Mouse (Mus musculus): ENCODE measurements around the gene Chchd3. TPM values are rescaled to one million over a fixed set of nuclear protein-coding genes. Genes with fewer than 3 reads are reported as not detected.

Chchd3 gene
- polyA plus RNA-seq, 1 experiment from 2014 or later, result 126 TPM

- Histone ChIP-seq H3K36me3 (peaks cover under 1% of the 10 kb centered on the region; the same call in 1 of the 2 replicates), H3K9me3 (replicated peaks) (no peaks in the 10 kb centered on the region), H3K27me3 (ENCODE audit: low read depth, poor library complexity, severe bottlenecking) (no peaks in the 10 kb centered on the region), H3K4me3 (no peak overlapping the region), H3K4me1 (peaks cover 16% of the 10 kb centered on the region), H3K27ac (replicated peaks) (no peak overlapping the region)
- 98% methylated on average over 1 of the region's 1 CpGs for WGBS
- DNase-seq (ENCODE audit: low spot score), result no peak
These were observed 251.3 kb downstream of the Chchd3 start for GRCm38 (mm10) chr6:32808796-32809195.

DNA sequence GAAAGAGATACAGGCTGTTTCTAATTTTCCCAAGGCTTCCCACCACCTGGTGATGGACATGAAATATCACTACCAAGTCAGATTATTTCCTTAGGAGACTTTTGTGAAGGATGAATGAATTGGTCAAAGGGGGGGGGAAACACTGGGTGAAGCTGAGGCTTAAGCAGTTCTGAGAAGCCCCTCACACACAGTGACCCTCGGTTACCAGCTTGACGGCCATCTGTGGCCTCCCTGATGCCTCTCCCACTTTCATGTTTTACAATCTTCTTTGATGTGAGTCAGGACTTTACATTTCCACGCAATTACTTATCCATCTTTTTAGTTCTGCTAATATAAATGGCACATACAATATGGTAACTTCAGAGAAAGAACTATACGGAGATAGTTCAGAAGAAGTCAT is 252.3 kb downstream of the Chchd3 start:
- Histone ChIP-seq H3K4me1 (peaks cover 16% of the 10 kb centered on the region), H3K27me3 (ENCODE audit: low read depth, poor library complexity, severe bottlenecking) (no peaks in the 10 kb centered on the region), H3K9me3 (replicated peaks) (no peaks in the 10 kb centered on the region), H3K27ac (replicated peaks) (no peak overlapping the region), H3K4me3 (no peak overlapping the region), H3K36me3 (peaks cover 8% of the 10 kb centered on the region)
- no peak for DNase-seq (ENCODE audit: low spot score)
- WGBS, result 77% methylated on average over 4 of the region's 4 CpGs

DNA sequence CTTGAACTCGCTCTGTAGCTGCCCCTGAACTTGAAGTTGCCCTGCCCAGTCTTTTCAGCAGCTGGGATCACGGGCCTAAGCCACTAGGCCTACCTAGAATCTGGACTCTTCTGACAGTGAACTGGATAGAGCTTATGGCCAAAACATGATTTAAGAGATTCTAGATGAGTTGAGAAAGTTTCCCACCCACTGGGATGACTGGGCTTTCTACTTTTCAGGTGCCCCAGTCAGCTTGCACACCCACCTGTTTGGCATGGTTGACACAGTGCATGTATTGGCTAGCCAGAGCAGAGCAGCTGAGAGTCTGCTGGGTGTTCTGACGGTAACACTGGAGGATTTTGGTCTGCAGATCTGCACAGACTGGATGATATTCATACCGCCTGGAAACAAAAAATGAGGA is 256.4 kb downstream of the Chchd3 start:
- DNase-seq (ENCODE audit: low spot score), result no peak
- H3K4me3 ChIP-seq, result no peak overlapping the region
- H3K27ac ChIP-seq (replicated peaks), result no peak overlapping the region
- no peaks in the 10 kb centered on the region for H3K27me3 ChIP-seq (ENCODE audit: low read depth, poor library complexity, severe bottlenecking)
- H3K36me3 ChIP-seq, result peaks cover 29% of the 10 kb centered on the region
- no peaks in the 10 kb centered on the region for H3K9me3 ChIP-seq (replicated peaks)
- WGBS, result 92% methylated on average over 4 of the region's 4 CpGs
- peaks cover 16% of the 10 kb centered on the region for H3K4me1 ChIP-seq

DNA sequence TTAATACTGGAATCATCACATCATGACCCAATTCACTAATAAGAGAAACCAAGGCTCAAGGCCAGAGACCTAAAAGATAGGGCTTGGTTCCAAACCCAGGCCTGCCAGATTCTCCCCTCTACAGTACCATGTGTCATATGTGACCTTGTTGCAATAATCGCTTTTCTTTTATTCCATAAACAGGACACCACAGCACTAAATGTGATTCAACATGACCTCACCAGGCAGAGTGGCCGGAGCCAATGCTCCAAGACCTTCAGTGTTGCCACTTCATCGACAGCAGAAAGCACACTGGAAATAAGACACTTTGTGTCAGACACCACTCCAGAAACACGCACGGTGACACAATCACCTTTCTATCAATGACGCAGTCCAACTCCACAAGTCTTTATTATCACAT is 258.3 kb downstream of the Chchd3 start:
- Histone ChIP-seq H3K27me3 (ENCODE audit: low read depth, poor library complexity, severe bottlenecking) (no peaks in the 10 kb centered on the region), H3K27ac (replicated peaks) (no peak overlapping the region), H3K36me3 (peaks cover 29% of the 10 kb centered on the region), H3K4me1 (peaks cover 17% of the 10 kb centered on the region), H3K4me3 (no peak overlapping the region), H3K9me3 (replicated peaks) (no peaks in the 10 kb centered on the region)
- DNase-seq (ENCODE audit: low spot score), result no peak
- 96% methylated on average over 6 of the region's 6 CpGs for WGBS

GRCm38 (mm10) chr6:32797525-32797924 is 262.5 kb downstream of the Chchd3 start:
- Histone ChIP-seq H3K36me3 (peaks cover 32% of the 10 kb centered on the region), H3K27me3 (ENCODE audit: low read depth, poor library complexity, severe bottlenecking) (no peaks in the 10 kb centered on the region), H3K4me1 (peaks cover 7% of the 10 kb centered on the region), H3K27ac (replicated peaks) (no peak overlapping the region), H3K9me3 (replicated peaks) (no peaks in the 10 kb centered on the region), H3K4me3 (no peak overlapping the region)
- 24% methylated on average over 4 of the region's 4 CpGs for WGBS
- DNase-seq (ENCODE audit: low spot score), result no peak

- no peak overlapping the region for H3K27ac ChIP-seq (replicated peaks)
- H3K27me3 ChIP-seq (ENCODE audit: low read depth, poor library complexity, severe bottlenecking), result no peaks in the 10 kb centered on the region
- 76% methylated on average over 8 of the region's 8 CpGs for whole genome bisulfite sequencing
- peaks cover 34% of the 10 kb centered on the region for H3K36me3 ChIP-seq
- DNase-seq (ENCODE audit: low spot score), result no peak
- no peaks in the 10 kb centered on the region for H3K9me3 ChIP-seq (replicated peaks)
- H3K4me1 ChIP-seq, result peaks cover 7% of the 10 kb centered on the region
- no peak overlapping the region for H3K4me3 ChIP-seq
These were observed 264.2 kb downstream of the Chchd3 start for GRCm38 (mm10) chr6:32795653-32796500.

- Histone ChIP-seq H3K27ac (replicated peaks) (no peak overlapping the region), H3K4me1 (peaks cover 7% of the 10 kb centered on the region), H3K4me3 (no peak overlapping the region), H3K36me3 (peaks cover 31% of the 10 kb centered on the region), H3K9me3 (replicated peaks) (no peaks in the 10 kb centered on the region), H3K27me3 (ENCODE audit: low read depth, poor library complexity, severe bottlenecking) (no peaks in the 10 kb centered on the region)
- no peak for DNase-seq (ENCODE audit: low spot score)
- WGBS, result 90% methylated on average over 1 of the region's 1 CpGs
These were observed 266.5 kb downstream of the Chchd3 start for GRCm38 (mm10) chr6:32793575-32793974.

DNA sequence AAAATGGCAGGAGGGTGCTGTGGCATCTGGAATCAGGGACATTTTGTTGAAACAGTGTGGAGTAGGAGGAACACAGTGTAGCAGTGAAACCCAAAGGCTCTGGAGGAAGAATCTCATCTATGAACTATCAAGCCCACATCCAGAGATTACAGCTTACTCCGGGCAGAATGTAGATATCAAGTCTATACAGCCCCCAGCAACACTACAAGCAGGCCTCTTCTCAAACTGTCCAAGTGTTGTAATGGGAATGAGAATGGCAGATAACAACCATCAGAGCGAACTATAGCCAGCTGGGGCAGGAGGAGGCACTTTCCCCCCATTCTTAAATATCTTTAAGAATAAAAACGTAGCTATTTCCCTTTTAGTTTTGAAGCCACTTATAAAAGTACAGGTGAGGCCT is 266.9 kb downstream of the Chchd3 start:
- Histone ChIP-seq H3K4me1 (peaks cover 7% of the 10 kb centered on the region), H3K27ac (replicated peaks) (no peak overlapping the region), H3K36me3 (peaks cover 31% of the 10 kb centered on the region), H3K4me3 (no peak overlapping the region), H3K27me3 (ENCODE audit: low read depth, poor library complexity, severe bottlenecking) (no peaks in the 10 kb centered on the region), H3K9me3 (replicated peaks) (no peaks in the 10 kb centered on the region)
- no peak for DNase-seq (ENCODE audit: low spot score)
- WGBS, result 98% methylated on average over 3 of the region's 3 CpGs

GRCm38 (mm10) chr6:32790487-32790886 is 269.6 kb downstream of the Chchd3 start:
- H3K9me3 ChIP-seq (replicated peaks), result no peaks in the 10 kb centered on the region
- no peak for DNase-seq (ENCODE audit: low spot score)
- 94% methylated on average over 4 of the region's 4 CpGs for WGBS
- peaks cover 12% of the 10 kb centered on the region for H3K4me1 ChIP-seq
- peaks cover 31% of the 10 kb centered on the region for H3K36me3 ChIP-seq
- no peaks in the 10 kb centered on the region for H3K27me3 ChIP-seq (ENCODE audit: low read depth, poor library complexity, severe bottlenecking)
- no peak overlapping the region for H3K4me3 ChIP-seq
- H3K27ac ChIP-seq (replicated peaks), result no peak overlapping the region

- WGBS, result 38% methylated on average over 1 of the region's 1 CpGs
- H3K27me3 ChIP-seq (ENCODE audit: low read depth, poor library complexity, severe bottlenecking), result no peaks in the 10 kb centered on the region
- peak overlapping the region; percentile 17; the same call in 1 of the 2 replicates for H3K27ac ChIP-seq (replicated peaks)
- peaks cover 12% of the 10 kb centered on the region for H3K4me1 ChIP-seq
- H3K4me3 ChIP-seq, result no peak overlapping the region
- peaks cover 16% of the 10 kb centered on the region for H3K36me3 ChIP-seq
- DNase-seq (ENCODE audit: low spot score), result no peak
- no peaks in the 10 kb centered on the region for H3K9me3 ChIP-seq (replicated peaks)
These were observed 272.7 kb downstream of the Chchd3 start for GRCm38 (mm10) chr6:32787399-32787798.

GRCm38 (mm10) chr6:32786196-32786595 is 273.9 kb downstream of the Chchd3 start:
- H3K27me3 ChIP-seq (ENCODE audit: low read depth, poor library complexity, severe bottlenecking), result no peaks in the 10 kb centered on the region
- H3K4me3 ChIP-seq, result no peak overlapping the region
- WGBS, result 92% methylated on average over 5 of the region's 5 CpGs
- peaks cover 13% of the 10 kb centered on the region for H3K4me1 ChIP-seq
- H3K9me3 ChIP-seq (replicated peaks), result no peaks in the 10 kb centered on the region
- H3K27ac ChIP-seq (replicated peaks), result no peak overlapping the region
- DNase-seq (ENCODE audit: low spot score), result no peak
- peaks cover 5% of the 10 kb centered on the region for H3K36me3 ChIP-seq

GRCm38 (mm10) chr6:32783102-32783501 is 277.0 kb downstream of the Chchd3 start:
- Histone ChIP-seq H3K36me3 (no peaks in the 10 kb centered on the region), H3K27ac (replicated peaks) (no peak overlapping the region), H3K4me1 (peaks cover 21% of the 10 kb centered on the region), H3K4me3 (no peak overlapping the region), H3K27me3 (ENCODE audit: low read depth, poor library complexity, severe bottlenecking) (no peaks in the 10 kb centered on the region), H3K9me3 (replicated peaks) (no peaks in the 10 kb centered on the region)
- DNase-seq (ENCODE audit: low spot score), result no peak
- 89% methylated on average over 4 of the region's 4 CpGs for WGBS

GRCm38 (mm10) chr6:32780602-32781001 is 279.5 kb downstream of the Chchd3 start:
- Histone ChIP-seq H3K9me3 (replicated peaks) (no peaks in the 10 kb centered on the region), H3K27me3 (ENCODE audit: low read depth, poor library complexity, severe bottlenecking) (no peaks in the 10 kb centered on the region), H3K4me3 (no peak overlapping the region), H3K27ac (replicated peaks) (no peak overlapping the region; the same call in 1 of the 2 replicates), H3K4me1 (peaks cover 9% of the 10 kb centered on the region), H3K36me3 (no peaks in the 10 kb centered on the region)
- 25% methylated on average over 11 of the region's 11 CpGs for WGBS
- no peak for DNase-seq (ENCODE audit: low spot score)

Measured in midbrain, embryonic 10.5 days (tissue).